Mouse (Mus musculus) olfactory bulb, adult 2 months (tissue): Measurements from ENCODE around the gene Gpr137c. TPM values are rescaled to one million over a fixed set of nuclear protein-coding genes. Genes with fewer than 3 reads are reported as not detected.

Experiments
- H3K27ac ChIP-seq: fragments of 200-500 bp; 2 replicates; pipeline ENCODE4 v1.5.1; 2012; ENCODE audit warnings: low read depth, low read length; ENCODE audit not compliant: insufficient read depth
- H3K4me1 ChIP-seq: fragments of 200-500 bp; 2 replicates; pipeline ENCODE4 v1.6.1; 2012; ENCODE audit warnings: low read length; ENCODE audit not compliant: control insufficient read depth, insufficient read depth
- H3K4me3 ChIP-seq: fragments of 200-500 bp; 2 replicates; pipeline ENCODE4 v1.5.1; 2012; ENCODE audit warnings: mild to moderate bottlenecking, low read depth, low read length, moderate library complexity; ENCODE audit not compliant: insufficient read depth
- CTCF ChIP-seq: fragments of 200-500 bp; IDR thresholded peaks from 2 replicates; pipeline ENCODE4 v1.5.1; 2012; ENCODE audit warnings: low read depth, mild to moderate bottlenecking, low read length, moderate library complexity; ENCODE audit not compliant: insufficient read depth
- POLR2A ChIP-seq: fragments of 200-500 bp; IDR thresholded peaks from 2 replicates; pipeline ENCODE4 v1.6.1; 2012; ENCODE audit warnings: mild to moderate bottlenecking, low read depth, low read length, moderate library complexity; ENCODE audit not compliant: insufficient read depth
- WGBS: fragments of 180-500 bp; shearing (Covaris S2); methylation state at CpG from one replicate; pipeline ENCODE4 v1.1.7; 2018; 5-methylcytosine and 5-hydroxymethylcytosine counted together
- polyA plus RNA-seq: library from polyadenylated mRNA; stranded (reverse); fragments of >200 nt; gene quantifications from 2 replicates; pipeline ENCODE4 v1.2.4, GENCODE M21; 2012; ENCODE audit warnings: low replicate concordance; ENCODE audit not compliant: missing spikeins, insufficient read depth, insufficient read length

Gene Gpr137c
- polyA plus RNA-seq, 1 experiment, result not detected

DNA sequence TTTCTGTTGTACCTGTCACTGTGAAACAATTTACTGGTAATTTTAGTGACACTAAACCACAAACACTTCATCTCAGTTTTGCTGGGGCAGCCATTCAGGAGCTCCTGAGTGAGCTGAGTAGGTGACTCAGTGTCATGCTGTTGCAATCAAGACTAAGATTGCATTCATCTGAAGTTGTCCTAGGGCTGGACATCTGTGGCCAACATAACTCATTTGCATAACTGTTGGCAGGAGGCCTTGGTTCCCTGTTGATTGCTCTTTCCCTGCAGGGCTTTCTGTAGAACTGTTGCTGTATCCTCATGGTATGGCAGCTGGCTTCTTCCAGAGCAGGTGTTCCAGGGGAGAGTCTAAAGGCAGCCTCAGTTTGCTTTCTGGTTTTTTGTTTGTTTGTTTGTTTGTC is 106.0 kb downstream of the Gpr137c start:
- Histone ChIP-seq H3K4me1 (no peaks in the 10 kb centered on the region), H3K27ac (no peak overlapping the region), H3K4me3 (no peak overlapping the region)
- TF ChIP-seq POLR2A (no peak), CTCF (no peak)

DNA sequence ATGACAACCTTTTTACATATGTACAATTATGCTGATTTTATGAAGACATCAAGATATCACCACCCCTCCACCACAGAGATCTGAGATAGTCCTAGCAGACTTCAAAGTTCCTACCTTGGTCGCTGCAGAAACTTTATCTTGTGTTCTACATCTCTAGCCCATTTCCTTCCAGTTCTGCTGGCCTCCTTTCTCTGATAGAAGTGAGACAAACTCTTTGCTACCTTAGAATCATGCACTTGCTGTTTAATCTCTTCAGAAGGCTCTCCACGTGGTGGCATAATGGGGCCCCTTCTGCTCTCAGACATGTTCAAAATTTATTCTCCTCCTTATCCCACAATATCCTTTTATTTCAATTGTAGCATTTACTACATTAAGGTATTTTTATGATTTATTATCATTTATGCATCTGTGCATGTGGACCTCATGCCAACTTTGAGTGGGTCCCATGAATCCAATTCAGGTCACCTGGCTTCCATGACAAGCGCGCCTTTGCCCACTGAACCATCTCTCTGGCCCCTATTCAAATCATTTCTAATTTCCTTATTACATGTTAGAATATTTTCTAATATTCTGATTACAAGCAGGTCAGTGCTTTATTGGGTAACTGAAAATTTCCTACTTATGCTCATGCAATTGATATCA is 108.7 kb downstream of the Gpr137c start:
- WGBS, result 94% methylated on average over 4 of the region's 4 CpGs
- no peak for TF ChIP-seq CTCF
- TF ChIP-seq POLR2A, result no peak
- H3K4me1 ChIP-seq, result no peaks in the 10 kb centered on the region
- no peak overlapping the region for H3K27ac ChIP-seq
- no peak overlapping the region for H3K4me3 ChIP-seq

DNA sequence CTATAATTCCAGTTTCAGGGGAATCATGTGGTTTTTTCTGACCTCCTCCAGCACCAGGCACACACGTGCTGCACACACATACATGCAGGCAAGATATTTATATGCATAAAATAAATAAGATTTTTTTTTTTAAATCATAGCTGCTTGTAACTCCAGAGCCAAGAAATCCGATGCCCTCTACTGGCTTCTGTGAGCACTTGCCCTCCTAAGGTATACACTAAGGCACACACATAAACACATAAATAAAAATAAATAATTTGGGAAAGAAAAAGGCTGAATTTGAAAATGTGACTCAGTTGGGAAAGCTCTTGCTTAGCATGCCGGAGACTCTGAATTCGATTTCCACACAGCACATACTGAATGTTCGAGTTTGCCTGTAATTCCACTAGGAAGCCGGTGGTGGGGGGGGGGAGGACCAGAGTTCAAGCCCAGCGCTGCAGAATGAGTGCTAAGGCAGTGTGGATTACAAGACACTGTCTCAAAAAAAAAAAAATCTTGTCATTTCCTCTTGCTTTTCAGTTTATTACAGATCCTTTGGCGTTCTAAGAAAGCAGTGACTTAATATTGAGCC is 109.6 kb downstream of the Gpr137c start:
- Histone ChIP-seq H3K27ac (no peak overlapping the region), H3K4me1 (no peaks in the 10 kb centered on the region), H3K4me3 (peak overlapping the region; percentile 42)
- no peak for TF ChIP-seq POLR2A
- TF ChIP-seq CTCF, result no peak
- 4% methylated on average over 8 of the region's 8 CpGs for WGBS

DNA sequence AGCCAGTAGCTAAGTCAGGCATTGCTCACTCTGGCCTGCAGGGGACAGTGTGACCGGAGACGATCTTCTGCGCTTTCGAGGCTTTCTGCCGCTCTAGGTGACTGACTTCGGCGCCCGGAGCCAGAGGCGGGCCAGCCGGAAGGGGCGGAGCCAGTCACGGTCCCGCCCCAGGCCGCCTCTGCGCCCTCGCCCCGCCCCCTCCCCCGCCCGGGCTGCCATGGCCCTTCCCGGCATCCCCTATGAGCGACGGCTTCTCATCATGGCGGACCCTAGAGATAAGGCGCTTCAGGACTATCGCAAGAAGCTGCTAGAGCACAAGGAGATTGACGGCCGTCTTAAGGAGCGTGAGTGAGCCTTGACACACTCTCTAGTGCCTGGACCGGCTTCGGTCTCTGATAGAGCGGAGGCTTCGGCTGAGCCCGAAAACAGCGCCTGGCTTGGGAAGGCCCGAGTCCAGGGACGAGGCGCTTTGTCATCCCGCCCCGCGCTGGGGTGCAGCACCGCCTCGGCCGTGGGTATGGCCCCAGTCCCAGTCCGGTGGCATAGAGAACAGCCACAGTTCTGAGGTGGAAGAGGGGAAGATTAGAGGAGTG is 110.2 kb downstream of the Gpr137c start, which contains the start of gene Psmc6:
Gene Psmc6, plus strand, starts transcription at position 200 of the 593 bp plus-strand sequence.
- H3K4me1 ChIP-seq, result no peaks in the 10 kb centered on the region
- peak within 1 kb of the TSS; percentile 65 for H3K27ac ChIP-seq
- TF ChIP-seq POLR2A, result peak; percentile 44
- TF ChIP-seq CTCF, result peak; percentile 65
- under 1% methylated on average over 43 of the region's 44 CpGs for WGBS
- peak within 1 kb of the TSS; percentile 87 for H3K4me3 ChIP-seq

Other genes starting within 250 kb of the Gpr137c start
- gene Ptger2, start 231.5 kb upstream of the Gpr137c start, polyA plus RNA-seq, result not detected in 2 replicates
- 60.2 TPM in 1 of 2 replicates, not detected in the other for gene Txndc16, start 611 bp downstream of the Gpr137c start, polyA plus RNA-seq
- not detected in 2 replicates for gene Ero1l, start 99.1 kb downstream of the Gpr137c start, polyA plus RNA-seq
- gene Psmc6, start 110.1 kb downstream of the Gpr137c start, polyA plus RNA-seq, result 425 TPM in 1 of 2 replicates, not detected in the other
- not detected in 2 replicates for gene Styx, start 131.4 kb downstream of the Gpr137c start, polyA plus RNA-seq
- not detected in 2 replicates for gene Gnpnat1, start 185.2 kb downstream of the Gpr137c start, polyA plus RNA-seq